Mouse (Mus musculus) adrenal gland, adult 2 months (tissue): Measurements from ENCODE around the gene Krt36. TPM values are rescaled to one million over a fixed set of nuclear protein-coding genes. Genes with fewer than 3 reads are reported as not detected.

Experiments used
- DNase-seq: peaks from one replicate; pipeline ENCODE4 v3.0.0; 2021
- long read RNA-seq: library from polyadenylated mRNA; stranded (forward); transcript quantifications from one replicate; pipeline ENCODE4 v2.0.0, GENCODE M21; 2021
- polyA plus RNA-seq: library from polyadenylated mRNA; depleted of rRNA; stranded (reverse); fragments of >200 nt; gene quantifications from 2 replicates; pipeline ENCODE4 v1.2.3, GENCODE M21; 2012; rRNA removed
- total RNA-seq, 2 experiments: library from RNA; stranded (reverse); gene quantifications; 2 replicates each; pipeline ENCODE4 v1.2.3; 2021

The Krt36 gene
- total RNA-seq (under 1 TPM; 0.28 to 0.43 TPM), polyA plus RNA-seq (0.31 and 0.50 TPM in 2 replicates)
- long read RNA-seq: 0 reads

DNA sequence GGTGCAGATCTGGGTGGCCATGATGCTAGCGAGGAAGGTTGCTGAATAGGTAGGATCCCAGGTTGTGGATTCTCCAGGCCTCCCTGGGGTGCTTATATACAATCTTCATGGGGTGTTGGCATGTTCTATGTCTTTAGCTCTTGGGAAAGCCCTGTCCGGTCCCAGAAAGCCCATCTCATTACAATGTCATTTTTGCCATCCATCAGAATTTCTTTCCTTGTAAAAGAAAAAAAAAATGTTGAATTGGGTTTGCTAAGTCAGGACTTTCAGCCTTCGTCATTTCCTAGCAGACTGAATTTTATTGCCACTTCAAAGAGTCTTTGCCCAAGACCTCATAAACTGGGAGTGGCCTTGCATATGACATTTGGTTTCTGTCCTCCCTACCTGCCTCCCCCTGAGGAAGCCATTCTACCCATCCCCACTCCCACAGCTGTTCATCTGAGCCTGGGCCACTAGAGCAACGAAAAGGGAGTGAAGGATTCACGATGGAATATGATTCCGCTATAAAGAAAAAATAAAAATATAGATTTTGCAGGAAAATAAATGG is at the start of gene Krt36:
TSS of gene Krt36 (minus strand) at position 51 of the 547 bp plus-strand sequence.
- no peak for DNase-seq

GRCm38 (mm10) chr11:100148615-100149330 is 43.3 kb upstream of the Krt36 start, which contains the start of gene Krt19:
Krt19 (minus strand) TSS chr11:100148665.
- DNase-seq: no peak

DNA sequence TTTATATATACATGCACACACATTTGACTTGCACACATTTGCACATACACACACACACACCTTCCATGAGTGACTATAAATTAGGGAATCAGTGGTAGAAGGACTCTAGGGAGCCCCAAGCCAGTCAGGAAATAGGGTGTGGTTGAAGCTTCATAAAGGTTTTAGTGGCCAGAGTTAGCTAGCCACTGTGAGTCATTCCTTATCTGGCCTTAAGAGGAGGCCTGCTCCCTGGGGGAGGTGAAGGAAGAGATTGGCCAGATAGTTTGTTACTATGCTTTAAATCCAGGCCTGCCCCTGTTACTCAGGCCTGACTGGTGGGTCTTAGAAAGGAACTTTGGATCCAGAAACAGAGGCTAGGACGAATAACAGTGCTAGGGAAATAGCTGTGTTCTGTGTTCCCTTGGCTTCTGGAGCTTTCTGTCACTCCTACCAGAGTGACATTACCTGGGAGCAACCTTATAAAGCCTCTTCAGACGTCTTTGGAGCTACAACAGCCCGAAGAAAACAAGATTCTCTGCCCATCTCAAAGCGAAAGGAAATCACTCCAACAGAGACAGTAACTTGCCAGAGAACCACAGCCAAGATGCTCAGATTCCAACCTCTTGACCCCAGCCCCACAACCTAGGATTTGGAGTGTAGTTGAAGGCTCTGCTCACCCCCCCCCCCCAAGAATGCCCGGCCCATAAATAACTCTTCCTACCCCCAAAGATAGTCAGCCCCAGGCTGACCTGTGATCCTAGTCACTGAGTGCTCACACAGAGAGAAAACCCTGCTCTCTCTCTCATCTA is 42.3 kb upstream of the Krt36 start:
- DNase-seq: no peak

DNA sequence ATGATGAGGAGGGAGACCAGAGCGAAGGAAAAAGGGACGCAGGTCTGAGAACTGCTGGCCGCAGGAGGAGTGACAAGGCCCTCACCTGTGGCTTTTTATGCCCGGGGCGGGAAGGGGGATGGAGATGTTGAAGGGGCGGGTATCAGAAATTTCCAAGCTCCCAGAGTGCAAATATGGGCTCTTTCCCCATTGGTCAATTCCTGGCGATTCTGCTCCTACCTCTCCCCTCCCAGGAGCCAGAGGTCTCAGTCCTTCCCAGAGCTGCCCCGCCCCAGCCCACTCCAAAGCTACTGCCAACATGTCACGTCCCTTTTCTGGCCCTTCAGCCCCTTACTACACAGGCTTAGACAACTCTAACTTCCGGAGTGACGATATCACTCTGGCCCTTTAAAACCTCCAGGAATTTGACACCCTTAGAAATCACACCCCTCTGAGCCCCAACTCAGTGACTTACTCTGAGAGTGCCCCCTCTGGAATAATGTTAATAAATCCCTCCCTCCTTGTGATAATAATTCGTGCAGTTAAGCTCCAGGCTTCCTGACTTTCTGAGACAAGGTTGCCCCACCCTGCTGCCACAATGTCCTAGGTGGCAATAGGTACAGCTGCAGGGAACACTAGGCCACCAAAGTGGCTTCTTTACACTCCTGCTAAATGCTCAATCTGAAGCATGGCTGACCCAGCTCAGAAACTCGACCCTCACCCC is 40.6 kb upstream of the Krt36 start:
- no peak for DNase-seq

GRCm38 (mm10) chr11:100145104-100145503 is 39.7 kb upstream of the Krt36 start:
- no peak for DNase-seq

DNA sequence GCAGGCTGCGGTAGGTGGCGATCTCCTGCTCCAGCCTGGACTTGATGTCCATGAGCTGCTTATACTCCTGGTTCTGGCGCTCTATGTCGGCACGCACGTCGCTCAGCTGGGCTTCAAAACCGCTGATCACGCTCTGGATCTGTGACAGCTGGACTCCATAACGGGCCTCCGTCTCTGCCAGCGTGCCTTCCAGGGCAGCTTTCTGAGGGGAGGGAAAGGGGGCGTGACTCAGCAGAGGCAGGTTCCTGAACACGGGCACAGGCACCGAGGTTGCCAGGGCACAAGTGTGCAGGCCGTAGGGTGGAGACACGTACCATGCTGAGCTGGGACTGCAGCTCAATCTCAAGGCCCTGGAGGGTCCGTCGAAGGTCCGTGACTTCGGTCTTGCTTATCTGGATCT is 35.5 kb upstream of the Krt36 start:
- peak; percentile 8 for DNase-seq

- DNase-seq: no peak
These were observed 34.0 kb upstream of the Krt36 start for GRCm38 (mm10) chr11:100139391-100139790.

DNA sequence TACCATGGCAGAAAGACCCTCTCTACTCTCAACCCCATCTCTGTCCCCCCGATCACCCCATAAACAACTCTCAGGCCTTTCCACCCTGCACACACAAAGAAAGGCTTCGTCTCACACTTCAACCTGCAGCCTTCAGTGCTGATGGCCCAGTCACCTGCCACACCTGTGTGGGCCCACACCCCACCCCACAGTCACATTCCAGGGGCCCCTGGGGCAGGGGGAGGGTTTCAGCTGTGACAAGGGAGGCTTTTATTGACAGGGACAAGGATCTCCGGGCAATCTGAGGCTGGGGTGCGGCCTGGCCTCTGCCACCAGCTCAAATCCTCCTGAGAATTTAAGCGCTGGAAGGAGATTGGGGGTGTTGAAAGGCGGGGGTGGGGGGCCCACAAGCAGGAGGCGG is 33.4 kb upstream of the Krt36 start:
- DNase-seq: no peak

DNA sequence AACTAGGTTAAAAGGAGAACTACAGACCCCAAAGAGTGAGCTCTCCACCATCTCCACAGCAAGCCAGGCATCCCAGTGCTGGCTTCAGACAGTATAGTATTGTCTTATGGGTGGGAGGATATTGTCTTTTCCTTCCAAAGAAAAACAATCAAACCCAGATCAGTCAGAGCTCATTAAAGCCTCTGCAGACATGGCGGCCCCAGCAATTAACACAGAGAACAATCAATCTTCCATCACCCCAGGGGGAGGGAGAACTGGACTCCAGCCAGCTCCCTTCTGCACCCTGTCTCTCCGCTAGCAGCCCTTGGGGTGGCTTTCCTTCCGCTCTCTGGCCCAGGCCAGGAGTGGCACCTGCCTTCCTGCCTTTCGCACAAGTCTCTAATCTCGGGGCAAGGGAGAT is 32.3 kb upstream of the Krt36 start:
- DNase-seq: no peak

DNA sequence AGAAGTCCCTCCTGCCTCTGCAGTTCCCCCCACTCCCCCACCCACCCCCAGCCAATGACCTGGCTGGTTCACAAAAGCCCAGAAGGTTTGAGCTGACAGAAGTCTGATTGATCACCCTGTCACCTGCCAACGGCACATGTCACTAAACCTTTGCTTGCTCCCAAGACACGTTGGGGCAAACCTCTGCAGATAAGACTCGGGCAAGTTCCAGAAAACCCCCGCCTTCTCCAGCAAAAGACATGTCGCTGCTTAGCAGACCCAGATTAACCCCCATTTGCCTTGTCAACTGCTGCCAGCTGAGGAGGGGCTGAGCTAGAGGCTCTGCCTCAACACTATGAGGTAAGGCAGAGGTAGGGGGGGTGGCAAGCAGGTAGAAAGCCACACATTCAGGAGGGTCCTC is 31.1 kb upstream of the Krt36 start:
- DNase-seq: no peak

- DNase-seq: no peak
These were observed 30.3 kb upstream of the Krt36 start, which contains the start of gene Krt15 for GRCm38 (mm10) chr11:100135731-100136130. Krt15 (minus strand) TSS chr11:100135928.

DNA sequence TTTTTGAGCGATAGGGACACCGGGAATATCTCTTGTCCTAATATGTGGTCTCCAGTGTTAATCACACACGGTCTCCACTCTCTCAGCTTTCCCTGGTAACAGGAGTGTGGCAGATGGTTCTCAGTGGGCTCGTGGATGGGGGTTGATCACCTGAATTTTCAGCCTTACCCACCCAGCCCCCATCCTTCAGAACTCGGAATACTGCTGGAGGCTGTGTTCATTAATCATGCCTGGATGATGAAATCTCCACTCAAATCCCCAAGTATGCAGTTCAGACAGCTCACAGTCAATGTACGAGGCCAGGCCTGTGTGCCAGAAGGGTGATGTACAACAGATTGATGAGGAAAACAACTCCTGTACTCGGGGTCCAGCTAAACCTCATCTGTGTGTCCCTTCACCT is 19.5 kb upstream of the Krt36 start:
- DNase-seq: no peak

GRCm38 (mm10) chr11:100121466-100121865 is 16.0 kb upstream of the Krt36 start, which contains the start of gene Krt13:
Krt13 (minus strand) TSS chr11:100121566.
- DNase-seq: no peak

- no peak for DNase-seq
These were observed 14.9 kb upstream of the Krt36 start for GRCm38 (mm10) chr11:100120331-100120730.

DNA sequence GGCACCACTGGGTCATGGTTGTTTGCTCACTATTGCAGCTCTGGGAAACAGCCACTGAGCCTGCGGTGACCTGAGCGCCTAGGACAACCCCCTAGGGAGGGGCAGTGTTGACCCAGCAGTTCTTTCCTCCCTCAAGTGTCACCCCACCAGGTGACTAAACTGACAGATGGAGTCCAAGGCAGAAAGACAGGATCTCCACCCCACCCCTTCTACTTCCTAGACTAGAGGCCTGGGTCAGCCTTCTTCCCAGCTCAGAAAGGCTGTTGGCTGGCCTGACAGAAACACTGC is 8.3 kb upstream of the Krt36 start:
- peak; percentile 71 for DNase-seq

DNA sequence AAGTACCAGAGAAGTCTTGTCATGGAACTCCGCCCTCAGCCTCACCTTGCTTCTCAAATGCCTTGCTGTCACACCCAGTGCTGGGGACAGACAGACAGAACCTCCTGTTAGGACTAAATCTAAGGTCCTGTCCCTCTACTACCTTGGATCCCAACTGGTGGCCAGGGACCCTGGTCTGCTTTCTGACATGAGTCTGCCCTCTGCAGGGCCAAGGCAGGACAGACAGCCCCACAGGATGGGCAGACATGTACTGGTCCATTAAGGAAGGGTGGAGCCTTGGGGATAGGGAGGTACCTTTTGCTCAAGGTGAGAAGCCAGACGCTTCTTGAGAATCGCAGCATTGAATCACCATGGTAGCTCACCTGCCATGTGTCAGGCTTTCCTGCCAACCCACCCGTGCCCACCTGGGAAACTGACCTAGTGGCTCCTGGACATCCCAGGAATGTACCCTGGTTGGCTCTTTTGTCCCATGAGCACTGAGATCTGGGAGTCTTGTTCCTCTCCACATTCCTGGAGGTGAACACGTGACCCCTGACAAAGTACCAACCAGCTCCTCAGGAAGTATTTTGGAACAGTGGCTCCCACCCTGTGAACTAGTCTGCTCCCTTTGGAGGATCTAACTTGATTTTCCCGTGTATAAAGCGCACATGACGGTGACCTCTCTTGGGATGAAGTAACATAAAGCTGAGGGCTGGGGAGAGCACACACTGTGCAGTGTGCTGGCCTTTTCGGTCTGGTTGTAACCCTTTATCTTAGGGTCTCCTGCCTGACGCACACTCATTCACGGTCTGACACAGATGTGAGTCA is 7.7 kb upstream of the Krt36 start:
- DNase-seq: no peak

DNA sequence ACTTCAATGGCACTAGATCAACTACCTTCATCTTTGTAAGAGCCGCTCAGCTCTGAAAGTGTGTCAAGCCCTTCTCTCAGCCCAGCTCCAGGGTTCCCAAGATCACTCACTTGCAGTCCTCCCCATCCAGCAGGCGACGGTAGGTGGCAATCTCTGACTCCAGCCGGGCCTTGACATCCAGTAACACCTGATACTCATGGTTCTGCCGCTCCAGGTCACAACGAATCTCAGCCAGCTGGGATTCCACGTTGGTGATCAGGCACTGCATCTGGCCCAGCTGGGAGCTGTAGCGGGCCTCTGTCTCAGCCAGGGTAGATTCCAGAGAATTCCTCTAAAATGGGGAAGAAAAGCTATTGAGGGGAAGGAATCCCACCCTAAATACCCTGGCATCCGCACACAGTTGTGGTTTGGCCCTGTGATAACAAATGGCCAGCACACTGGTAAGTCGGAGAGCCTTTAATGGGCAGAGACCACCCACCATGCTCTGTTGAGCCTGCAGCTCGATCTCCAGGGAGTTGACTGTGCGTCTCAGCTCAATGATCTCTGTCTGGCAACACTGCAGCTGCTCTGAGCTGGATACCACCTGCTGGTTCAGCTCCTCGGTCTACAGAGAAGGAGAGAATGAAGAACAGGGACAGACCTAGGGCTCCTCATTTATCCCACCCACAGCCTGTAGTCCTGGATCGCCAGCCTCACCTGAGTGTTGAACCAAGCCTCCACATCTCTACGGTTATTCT is 2.6 kb downstream of the Krt36 start:
- DNase-seq: no peak

- no peak for DNase-seq
These were observed 5.0 kb downstream of the Krt36 start for GRCm38 (mm10) chr11:100100391-100100790.

- no peak for DNase-seq
These were observed 7.6 kb downstream of the Krt36 start for GRCm38 (mm10) chr11:100097819-100098218.

- no peak for DNase-seq
These were observed 9.3 kb downstream of the Krt36 start, which contains the start of gene Krt35 for GRCm38 (mm10) chr11:100096141-100096540. Krt35 (minus strand) TSS chr11:100096241.
